Mouse (Mus musculus) CH12.LX (cell line): ENCODE measurements around the gene Mgat4e. TPM values are rescaled to one million over a fixed set of nuclear protein-coding genes. Genes with fewer than 3 reads are reported as not detected.
"Not testable (repeated sequence)": the region's sequence is repeated elsewhere in the genome, so short reads cannot be mapped to it uniquely, and the experiment has no call there.

Experiments used
- DNase-seq: peaks from one replicate; pipeline ENCODE4 v3.0.0-alpha.2; 2013; ENCODE audit errors: extremely low read depth
- H3K27ac ChIP-seq: 2 replicates; pipeline ENCODE4 v1.5.1; 2012; ENCODE audit warnings: low read depth, mild to moderate bottlenecking, control low read depth, moderate library complexity; ENCODE audit not compliant: insufficient read depth
- H3K27me3 ChIP-seq: replicated peaks from 2 replicates; pipeline ENCODE3; 2012; ENCODE audit warnings: inconsistent platforms
- H3K36me3 ChIP-seq, 2 experiments: replicated peaks in 1 of 2; 2 replicates each; pipeline versions ENCODE3 to v1.6.1; 2012; ENCODE audit warnings: inconsistent platforms in 1 of 2, low read length in 1 of 2, mild to moderate bottlenecking in 1 of 2, mixed read lengths in 1 of 2, moderate library complexity in 1 of 2; ENCODE audit not compliant: control insufficient read depth in 1 of 2, insufficient read depth in 1 of 2
- H3K4me1 ChIP-seq, 2 experiments: 2 replicates each; pipeline ENCODE4 v1.6.1; 2012; ENCODE audit warnings: inconsistent platforms in 1 of 2, moderate library complexity in 1 of 2; ENCODE audit not compliant: insufficient read depth in 2 of 2, control insufficient read depth in 1 of 2
- H3K4me2 ChIP-seq: 2 replicates; pipeline ENCODE4 v1.6.1; 2012; ENCODE audit warnings: low read depth, mild to moderate bottlenecking, control low read depth; ENCODE audit not compliant: poor library complexity, insufficient read depth, severe bottlenecking
- H3K4me3 ChIP-seq, 3 experiments: fragments of 150-350 bp in 1 of 3; sonication (generic) in 1 of 3; replicated peaks in 1 of 3; 2 replicates each; pipeline versions ENCODE3 to v1.5.1; 2011 to 2012; ENCODE audit warnings: low read depth in 2 of 3, low read length in 2 of 3, mild to moderate bottlenecking in 2 of 3, moderate library complexity in 2 of 3, control low read depth in 1 of 3, improper control_type of control experiment in 1 of 3, inconsistent platforms in 1 of 3, mixed read lengths in 1 of 3; ENCODE audit not compliant: poor library complexity in 1 of 3
- H3K79me2 ChIP-seq: replicated peaks from 2 replicates; pipeline ENCODE4 v1.6.1; 2012; ENCODE audit warnings: mild to moderate bottlenecking, moderate library complexity; ENCODE audit not compliant: control insufficient read depth, poor library complexity, insufficient read depth, severe bottlenecking; ENCODE audit errors: extremely low read depth
- H3K9ac ChIP-seq: 2 replicates; pipeline ENCODE4 v1.6.1; 2012; ENCODE audit warnings: low read depth, mild to moderate bottlenecking, control low read depth, moderate library complexity; ENCODE audit not compliant: insufficient read depth
- H3K9me3 ChIP-seq: replicated peaks from 2 replicates; pipeline ENCODE3; 2012; ENCODE audit warnings: low read length, inconsistent platforms, mixed read lengths
- BHLHE40 ChIP-seq: IDR thresholded peaks from 2 replicates; pipeline ENCODE4 v1.6.1; 2011; ENCODE audit warnings: mild to moderate bottlenecking, low read depth, low read length, improper control_type of control experiment
- CHD1 ChIP-seq: IDR thresholded peaks from 2 replicates; pipeline ENCODE4 v1.6.1; 2012; ENCODE audit warnings: low read depth, low read length, improper control_type of control experiment, inconsistent platforms
- CHD2 ChIP-seq: IDR thresholded peaks from 2 replicates; pipeline ENCODE4 v1.6.1; 2011; ENCODE audit warnings: low read length, improper control_type of control experiment
- CTCF ChIP-seq, 2 experiments: IDR thresholded peaks in 1 of 2; conservative IDR thresholded peaks in 1 of 2; 2 replicates each; pipeline ENCODE4 v1.5.1; 2011 to 2012; ENCODE audit warnings: low read depth in 2 of 2, low read length in 2 of 2, improper control_type of control experiment in 1 of 2, inconsistent platforms in 1 of 2, mild to moderate bottlenecking in 1 of 2, moderate library complexity in 1 of 2
- E2F4 ChIP-seq: IDR thresholded peaks from 2 replicates; pipeline ENCODE4 v1.6.1; 2011; ENCODE audit warnings: low read depth, low read length, improper control_type of control experiment; ENCODE audit not compliant: insufficient replicate concordance
- ELF1 ChIP-seq: IDR thresholded peaks from 2 replicates; pipeline ENCODE4 v1.6.1; 2014; ENCODE audit warnings: low read depth, mild to moderate bottlenecking, inconsistent platforms, low read length, improper control_type of control experiment
- ETS1 ChIP-seq: conservative IDR thresholded peaks from 2 replicates; pipeline ENCODE4 v1.6.1; 2012; ENCODE audit warnings: low read depth, mild to moderate bottlenecking, inconsistent platforms, low read length, improper control_type of control experiment, moderate library complexity
- GABPA ChIP-seq: IDR thresholded peaks from 2 replicates; pipeline ENCODE4 v1.6.1; 2012; ENCODE audit warnings: low read depth, low read length, improper control_type of control experiment, inconsistent platforms; ENCODE audit not compliant: insufficient replicate concordance
- HCFC1 ChIP-seq: IDR thresholded peaks from 2 replicates; pipeline ENCODE4 v1.6.1; 2012; ENCODE audit warnings: low read depth, mild to moderate bottlenecking, inconsistent platforms, low read length, improper control_type of control experiment
- IRF4 ChIP-seq: IDR thresholded peaks from 2 replicates; pipeline ENCODE4 v1.6.1; 2014; ENCODE audit warnings: low read depth, mild to moderate bottlenecking, inconsistent platforms, low read length, improper control_type of control experiment
- JUN ChIP-seq: IDR thresholded peaks from 2 replicates; pipeline ENCODE4 v1.6.1; 2011; ENCODE audit warnings: low read depth, mild to moderate bottlenecking, low read length, improper control_type of control experiment, moderate library complexity; ENCODE audit not compliant: insufficient read depth
- MAFK ChIP-seq: IDR thresholded peaks from 2 replicates; pipeline ENCODE4 v1.6.1; 2011; ENCODE audit warnings: low read length, improper control_type of control experiment; ENCODE audit not compliant: insufficient replicate concordance
- MAX ChIP-seq: IDR thresholded peaks from 2 replicates; pipeline ENCODE4 v1.6.1; 2011; ENCODE audit warnings: low read length, improper control_type of control experiment
- MEF2A ChIP-seq: IDR thresholded peaks from 2 replicates; pipeline ENCODE4 v1.6.1; 2014; ENCODE audit warnings: low read depth, mild to moderate bottlenecking, inconsistent platforms, low read length, improper control_type of control experiment, borderline replicate concordance
- NRF1 ChIP-seq: IDR thresholded peaks from 2 replicates; pipeline ENCODE4 v1.6.1; 2014; ENCODE audit warnings: low read depth, mild to moderate bottlenecking, inconsistent platforms, low read length, improper control_type of control experiment, moderate library complexity
- PAX5 ChIP-seq: IDR thresholded peaks from 2 replicates; pipeline ENCODE4 v1.6.1; 2012; ENCODE audit warnings: low read length, inconsistent platforms, mixed read lengths
- POLR2AphosphoS2 ChIP-seq: IDR thresholded peaks from 2 replicates; pipeline ENCODE4 v1.6.1; 2011; ENCODE audit warnings: low read depth, low read length, improper control_type of control experiment
- RAD21 ChIP-seq: IDR thresholded peaks from 2 replicates; pipeline ENCODE4 v1.6.1; 2011; ENCODE audit warnings: low read depth, mild to moderate bottlenecking, low read length, improper control_type of control experiment, moderate library complexity
- RCOR1 ChIP-seq: conservative IDR thresholded peaks from 2 replicates; pipeline ENCODE4 v1.6.1; 2012; ENCODE audit warnings: low read depth, mild to moderate bottlenecking, inconsistent platforms, low read length, improper control_type of control experiment
- SMC3 ChIP-seq: IDR thresholded peaks from 2 replicates; pipeline ENCODE4 v1.6.1; 2011; ENCODE audit warnings: low read depth, low read length, improper control_type of control experiment
- TBP ChIP-seq: conservative IDR thresholded peaks from 2 replicates; pipeline ENCODE4 v1.6.1; 2011; ENCODE audit warnings: low read depth, low read length, improper control_type of control experiment
- TCF12 ChIP-seq: IDR thresholded peaks from 2 replicates; pipeline ENCODE4 v1.6.1; 2014; ENCODE audit warnings: low read depth, mild to moderate bottlenecking, inconsistent platforms, low read length, improper control_type of control experiment
- USF2 ChIP-seq: conservative IDR thresholded peaks from 2 replicates; pipeline ENCODE4 v1.6.1; 2011; ENCODE audit warnings: low read depth, low read length, improper control_type of control experiment
- ZKSCAN1 ChIP-seq: IDR thresholded peaks from 2 replicates; pipeline ENCODE4 v1.6.1; 2012; ENCODE audit warnings: low read depth, inconsistent platforms, low read length, improper control_type of control experiment, borderline replicate concordance
- ZMIZ1 ChIP-seq: IDR thresholded peaks from 2 replicates; pipeline ENCODE4 v1.6.1; 2012; ENCODE audit warnings: low read depth, mild to moderate bottlenecking, inconsistent platforms, low read length, improper control_type of control experiment
- dilution Hi-C: fragments of 300-500 bp; cut with MboI; formaldehyde crosslinking; loops from 2 replicates; pipeline ENCODE4 v1.14.3; 2020; ENCODE audit warnings: low sequenced_read_pairs; ENCODE audit not compliant: extremely low pct_unique_long_range_greater_than_20kb, extremely low pct_ligation_motif_present
- in situ Hi-C: fragments of 300-500 bp; cut with MboI; formaldehyde crosslinking; loops from 3 replicates; pipeline ENCODE4 v1.14.3; 2019; ENCODE audit warnings: low sequenced_read_pairs, low pct_ligation_motif_present, low pct_unique_long_range_greater_than_20kb, mixed read lengths
- polyA plus RNA-seq: library from polyadenylated mRNA; unstranded; fragments of >175 nt; gene quantifications from 2 replicates; pipeline ENCODE4 v1.2.1, GENCODE M21; 2012; ENCODE audit warnings: low read depth; ENCODE audit not compliant: insufficient read length
- total RNA-seq, 2 experiments: library from RNA; depleted of rRNA; stranded (reverse); fragments of 300-350 nt in 1 of 2; fragments of >200 nt in 1 of 2; gene quantifications; 2 replicates each; pipeline ENCODE4 v1.2.3; 2012 to 2014

The Mgat4e gene
- total and polyA plus RNA-seq, 3 experiments, result 0.08 TPM; not detected in 2

DNA sequence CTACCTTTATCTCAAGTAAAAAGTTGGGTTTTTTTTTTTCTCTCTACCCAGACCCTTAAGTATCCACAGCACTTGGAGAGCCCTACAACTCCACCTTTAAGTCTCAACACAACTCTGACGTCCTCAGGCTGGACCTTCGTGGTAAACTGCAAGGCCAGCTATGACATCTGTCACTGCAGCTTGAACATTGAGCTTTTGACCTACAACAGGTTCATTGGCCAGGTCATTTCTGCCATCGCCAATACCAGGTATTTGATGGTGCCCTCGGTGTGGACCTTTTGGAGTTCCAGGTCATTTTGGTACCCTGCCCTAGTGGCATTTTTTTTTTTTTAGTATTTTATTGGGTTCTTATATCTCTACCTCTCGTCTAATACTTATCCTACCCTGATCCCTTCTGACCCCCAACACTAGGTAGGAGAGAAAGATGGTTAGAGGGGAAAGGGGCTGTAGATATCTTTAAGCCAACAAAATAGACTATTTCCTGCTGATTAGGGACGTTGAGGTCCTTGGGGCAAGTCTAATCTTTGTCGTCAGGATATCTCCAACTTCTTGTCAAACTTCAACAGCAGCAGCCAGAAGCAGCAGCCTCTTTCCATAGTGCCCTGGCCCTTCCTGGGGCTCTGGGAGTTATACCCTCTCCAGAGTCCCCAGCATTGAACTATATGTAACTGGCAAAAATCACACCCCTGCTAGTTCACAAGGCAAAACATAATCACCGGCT, 29.3 kb downstream of the Mgat4e start:
- in situ Hi-C loops (no loop called here), dilution Hi-C loops (no loop called here)
- DNase-seq, result no peak
- Histone ChIP-seq H3K4me1 (peaks cover 0 to 4% of the 10 kb centered on the region in 2 experiments; a peak in 2 of 4 replicates), H3K79me2 (no peaks in the 10 kb centered on the region), H3K27me3 (no peaks in the 10 kb centered on the region), H3K9me3 (no peaks in the 10 kb centered on the region), H3K4me3 (no peak overlapping the region), H3K27ac (no peak overlapping the region), H3K36me3 (no peaks in the 10 kb centered on the region), H3K4me2 (no peak overlapping the region)
- no peak for TF ChIP-seq MAX
- TF ChIP-seq USF2, result no peak
- no peak for TF ChIP-seq ETS1
- TF ChIP-seq TBP, result no peak
- no peak for TF ChIP-seq CHD1
- TF ChIP-seq, all 38 proteins: peak for 0
- no peak overlapping the region for H3K9ac ChIP-seq

DNA sequence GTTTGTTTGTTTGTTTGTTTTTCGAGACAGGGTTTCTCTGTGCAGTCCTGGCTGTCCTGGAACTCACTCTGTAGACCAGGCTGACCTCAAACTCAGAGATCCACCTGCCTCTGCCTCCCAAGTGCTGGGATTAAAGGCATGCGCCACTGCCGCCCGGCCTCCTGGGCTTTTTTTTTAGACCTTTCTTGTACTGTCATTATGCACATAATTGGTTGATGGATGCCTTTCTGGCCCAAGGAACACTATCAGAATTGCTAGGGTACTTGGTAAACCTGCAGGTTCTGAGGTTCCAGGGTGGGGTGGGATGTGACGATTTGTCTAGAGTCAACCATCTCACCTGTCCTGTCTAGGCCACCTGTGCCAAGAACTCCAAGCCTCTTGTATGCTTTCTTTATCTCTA, 30.3 kb downstream of the Mgat4e start:
- dilution Hi-C loops, H3K4me2 ChIP-seq, H3K36me3 ChIP-seq, H3K27ac ChIP-seq, H3K4me3 ChIP-seq, H3K4me1 ChIP-seq, H3K9ac ChIP-seq, H3K27me3 ChIP-seq, in situ Hi-C loops, H3K9me3 ChIP-seq, H3K79me2 ChIP-seq, DNase-seq: not testable (repeated sequence)

DNA sequence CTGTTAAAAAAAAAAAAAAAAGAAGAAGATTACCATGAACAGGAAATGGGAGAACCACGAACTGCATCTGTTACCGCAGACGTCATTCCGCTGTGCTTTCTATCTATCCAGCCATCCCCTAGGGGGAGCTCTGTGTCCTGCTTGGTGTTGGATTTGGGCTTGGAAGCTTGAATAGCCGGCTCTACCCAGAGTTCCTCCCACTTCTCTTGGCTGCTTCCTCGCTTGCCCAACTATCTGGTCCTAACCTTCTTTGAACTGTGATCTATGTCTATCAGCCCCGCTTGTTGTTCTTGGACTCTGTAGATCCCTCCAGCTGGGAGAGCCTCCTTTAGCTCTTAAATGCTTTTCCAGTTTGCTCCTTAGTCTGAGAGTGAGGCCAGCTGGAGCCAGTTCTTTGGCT, 30.8 kb downstream of the Mgat4e start:
- dilution Hi-C loops, result no loop called here
- no peak for TF ChIP-seq BHLHE40
- TF ChIP-seq GABPA, result no peak
- TF ChIP-seq PAX5, result no peak
- TF ChIP-seq MEF2A, result no peak
- peak; percentile 55 for TF ChIP-seq SMC3
- no peak for TF ChIP-seq ZMIZ1
- TF ChIP-seq IRF4, result peak; percentile 56; the same call in 1 of the 2 replicates
- TF ChIP-seq NRF1, result no peak
- TF ChIP-seq ELF1, result 0 out of 2 replicates have a peak, but pooled peaks have one; percentile 29
- no peak for TF ChIP-seq USF2
- no peak for TF ChIP-seq POLR2AphosphoS2
- no peak for TF ChIP-seq JUN
- no peak for TF ChIP-seq ZKSCAN1
- no peak for TF ChIP-seq TBP
- TF ChIP-seq CTCF (conservative IDR thresholded peaks at IDR 0.05 in 1 of 2, IDR thresholded peaks at IDR 0.05 in 1 of 2; ENCODE audit: low read depth in 2 of 2, low read length in 2 of 2), result peak in 1 of 2 experiments; percentile 78; a peak in 3 of 4 replicates
- no peak for TF ChIP-seq MAFK
- peak; percentile 73 for TF ChIP-seq RAD21
- TF ChIP-seq CHD2, result no peak
- no peak for TF ChIP-seq E2F4
- no peak for TF ChIP-seq TCF12
- no peak for TF ChIP-seq CHD1
- TF ChIP-seq RCOR1, result no peak
- TF ChIP-seq HCFC1, result no peak

More for the DNA sequence above, 30.8 kb downstream of the Mgat4e start:
- H3K27me3 ChIP-seq, result no peaks in the 10 kb centered on the region
- no peak overlapping the region for H3K4me3 ChIP-seq
- H3K79me2 ChIP-seq, result no peaks in the 10 kb centered on the region
- H3K4me2 ChIP-seq, result no peak overlapping the region
- no peaks in the 10 kb centered on the region for H3K36me3 ChIP-seq
- no peak overlapping the region for H3K9ac ChIP-seq
- H3K4me1 ChIP-seq, result peaks cover 0 to 4% of the 10 kb centered on the region in 2 experiments; a peak in 2 of 4 replicates
- no peak overlapping the region for H3K27ac ChIP-seq
- DNase-seq, result peak; percentile 72
- in situ Hi-C loops, result no loop called here
- no peaks in the 10 kb centered on the region for H3K9me3 ChIP-seq
